Mouse (Mus musculus): ENCODE results near the gene Jak2.

DNA sequence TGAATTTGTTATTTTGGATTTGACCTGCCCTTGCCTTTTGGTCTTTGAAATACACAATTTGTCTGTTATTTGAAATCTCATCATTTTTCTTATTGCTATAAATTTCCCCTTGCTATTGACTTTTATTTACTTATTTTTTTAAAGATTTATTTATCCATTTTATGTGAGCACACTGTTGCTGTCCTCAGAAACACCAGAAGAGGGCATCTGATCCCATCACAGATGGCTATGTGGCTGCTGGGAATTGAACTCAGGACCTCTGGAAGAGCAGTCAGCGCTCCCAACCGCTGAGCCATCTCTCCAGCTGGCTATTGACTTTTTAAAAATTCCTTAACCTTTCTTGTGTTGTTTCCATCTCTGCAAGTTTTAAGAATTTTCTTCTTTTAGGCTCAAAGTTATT lies 85.0 kb downstream of the Jak2 start:
- TF ChIP-seq CTCF (conservative IDR thresholded peaks at IDR 0.05; ENCODE audit: insufficient read depth, insufficient read length, low read depth, low read length) (no peak), POLR2A (IDR thresholded peaks at IDR 0.05; ENCODE audit: low read depth, low read length) (no peak)

Measured in kidney, adult 2 months (tissue).